Mouse (Mus musculus) frontal cortex, adult 2 months (tissue): ENCODE measurements at regions not wholly inside any gene's neighbourhood (a gene's known extent, or its start where the extent isn't known, plus 50 kb on each side); places are given as distances from the start of the nearest gene placed in this dataset.
A peak's percentile ranks its signal among the peaks of the same experiment; 100 is the strongest.

Experiments
- DNase-seq, 2 experiments: peaks; one replicate each; pipeline ENCODE4 v3.0.0; 2022; ENCODE audit warnings: low spot score in 1 of 2; ENCODE audit errors: extremely low spot score in 1 of 2

DNA sequence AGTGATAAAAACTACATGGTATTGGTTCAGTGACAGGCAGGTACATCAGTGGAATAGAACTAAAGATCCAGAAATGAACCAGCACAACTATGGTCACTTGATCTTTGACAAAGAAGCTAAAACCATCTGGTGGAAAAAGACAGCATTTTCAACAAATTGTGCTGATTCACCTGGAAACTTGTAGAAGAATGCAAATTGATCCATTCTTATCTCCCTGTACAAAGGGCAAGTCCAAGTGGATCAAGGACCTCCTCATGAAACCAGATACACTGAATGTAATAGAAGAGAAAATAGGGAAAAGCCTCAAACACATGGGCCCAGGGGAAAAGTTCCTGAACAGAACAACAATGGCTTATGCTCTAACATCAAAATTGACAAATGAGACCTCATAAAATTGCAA is 194.8 kb upstream of the Mgat4c start:
- DNase-seq = no peak

GRCm38 (mm10) chr10:101490418-101491055 is 190.8 kb upstream of the Mgat4c start:
- no peak for DNase-seq

- DNase-seq = no peak
These were observed 166.2 kb upstream of the Mgat4c start for GRCm38 (mm10) chr10:101515087-101515486.

DNA sequence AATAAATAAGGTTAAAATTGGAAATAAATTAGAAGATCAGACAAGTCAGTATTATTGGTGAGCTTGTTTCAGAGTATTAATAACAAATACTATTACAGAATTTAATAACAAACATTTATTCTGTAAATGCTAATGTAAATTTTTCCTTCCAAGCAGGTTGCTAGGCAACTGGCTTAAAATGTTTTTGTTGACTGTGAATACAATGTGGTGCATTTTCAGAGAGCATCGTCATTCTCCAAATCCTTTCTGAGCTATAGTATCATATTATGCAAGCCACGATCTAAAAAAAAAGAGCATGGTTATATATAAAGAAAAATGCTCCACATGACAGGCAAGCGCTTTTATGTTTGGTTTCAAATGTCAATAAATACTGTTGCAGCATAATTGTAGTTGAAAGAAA is 164.4 kb upstream of the Mgat4c start:
- DNase-seq = peak in 1 of 2 experiments; percentile 19

GRCm38 (mm10) chr10:101532325-101532724 is 149.0 kb upstream of the Mgat4c start:
- DNase-seq = no peak

GRCm38 (mm10) chr10:101544203-101544602 is 137.1 kb upstream of the Mgat4c start:
- no peak for DNase-seq

- DNase-seq = no peak
These were observed 130.6 kb upstream of the Mgat4c start for GRCm38 (mm10) chr10:101550645-101551044.
